Mouse (Mus musculus) bone marrow, adult 2 months (tissue): ENCODE data around the gene Trim62.

Source experiments
- CTCF ChIP-seq: fragments of 200-500 bp; IDR thresholded peaks from 2 replicates; pipeline ENCODE4 v1.5.1; 2011; ENCODE audit warnings: low read length, control low read depth; ENCODE audit not compliant: control insufficient read depth, insufficient read depth
- POLR2A ChIP-seq: fragments of 200-500 bp; IDR thresholded peaks from 2 replicates; pipeline ENCODE4 v1.6.1; 2011; ENCODE audit warnings: low read depth, mild to moderate bottlenecking, control low read depth, low read length, borderline replicate concordance; ENCODE audit not compliant: control insufficient read depth

GRCm38 (mm10) chr4:128900484-128900883 lies 17.1 kb downstream of the Trim62 start:
- TF ChIP-seq CTCF (no peak), POLR2A (no peak)
